Mouse (Mus musculus): ENCODE data around the gene Esrrg. TPM values are rescaled to one million over a fixed set of nuclear protein-coding genes. Genes with fewer than 3 reads are reported as not detected.

Gene Esrrg
- polyA plus RNA-seq, 1 experiment, result 0.27 TPM

GRCm38 (mm10) chr1:187762641-187763450 is 154.3 kb downstream of the Esrrg start:
- Histone ChIP-seq H3K36me3 (ENCODE audit: control insufficient read depth, insufficient read depth, low read length) (no peaks in the 10 kb centered on the region), H3K4me1 (ENCODE audit: control insufficient read depth, insufficient read depth, insufficient read length) (no peaks in the 10 kb centered on the region), H3K27me3 (ENCODE audit: control insufficient read depth, insufficient read depth, low read length) (no peaks in the 10 kb centered on the region), H3K4me3 (ENCODE audit: extremely low read depth, insufficient read depth, insufficient read length) (no peak overlapping the region), H3K27ac (ENCODE audit: insufficient read depth, low read length) (no peak overlapping the region)
- WGBS, result 73% methylated on average over 5 of the region's 5 CpGs
- no peak for DNase-seq (ENCODE audit: low read depth in 1 of 2, low spot score in 2 of 2)
- TF ChIP-seq POLR2A (IDR thresholded peaks at IDR 0.05; ENCODE audit: low read depth, low read length) (no peak), CTCF (IDR thresholded peaks at IDR 0.05; ENCODE audit: extremely low read depth, insufficient read depth, insufficient read length, insufficient replicate concordance) (no peak)

DNA sequence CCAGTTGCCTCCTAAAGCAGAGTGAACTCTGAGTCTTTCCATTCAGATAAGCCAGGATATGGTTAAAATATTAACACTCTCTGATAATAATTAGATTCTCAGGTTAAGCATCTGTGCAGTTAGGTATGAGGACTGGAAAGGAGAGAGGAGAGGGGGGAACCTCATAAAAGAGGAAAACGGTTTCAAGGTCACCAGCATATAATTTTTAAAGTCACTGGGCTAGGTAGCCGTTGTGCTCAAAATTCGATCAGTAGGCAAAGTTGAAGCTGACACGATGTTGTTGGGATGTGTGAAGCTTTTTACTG is 154.8 kb downstream of the Esrrg start:
- 87% methylated on average over 4 of the region's 4 CpGs for WGBS
- TF ChIP-seq CTCF (IDR thresholded peaks at IDR 0.05; ENCODE audit: extremely low read depth, insufficient read depth, insufficient read length, insufficient replicate concordance) (no peak), POLR2A (IDR thresholded peaks at IDR 0.05; ENCODE audit: low read depth, low read length) (no peak)
- H3K27ac ChIP-seq (ENCODE audit: insufficient read depth, low read length), result no peak overlapping the region
- H3K36me3 ChIP-seq (ENCODE audit: control insufficient read depth, insufficient read depth, low read length), result no peaks in the 10 kb centered on the region
- H3K4me3 ChIP-seq (ENCODE audit: extremely low read depth, insufficient read depth, insufficient read length), result no peak overlapping the region
- DNase-seq (ENCODE audit: low read depth in 1 of 2, low spot score in 2 of 2), result no peak
- no peaks in the 10 kb centered on the region for H3K4me1 ChIP-seq (ENCODE audit: control insufficient read depth, insufficient read depth, insufficient read length)
- no peaks in the 10 kb centered on the region for H3K27me3 ChIP-seq (ENCODE audit: control insufficient read depth, insufficient read depth, low read length)

- WGBS, result 67% methylated on average over 3 of the region's 3 CpGs
- no peak for DNase-seq (ENCODE audit: low read depth in 1 of 2, low spot score in 2 of 2)
- Histone ChIP-seq H3K4me1 (ENCODE audit: control insufficient read depth, insufficient read depth, insufficient read length) (no peaks in the 10 kb centered on the region), H3K36me3 (ENCODE audit: control insufficient read depth, insufficient read depth, low read length) (no peaks in the 10 kb centered on the region), H3K4me3 (ENCODE audit: extremely low read depth, insufficient read depth, insufficient read length) (no peak overlapping the region), H3K27me3 (ENCODE audit: control insufficient read depth, insufficient read depth, low read length) (no peaks in the 10 kb centered on the region), H3K27ac (ENCODE audit: insufficient read depth, low read length) (no peak overlapping the region)
- TF ChIP-seq CTCF (IDR thresholded peaks at IDR 0.05; ENCODE audit: extremely low read depth, insufficient read depth, insufficient read length, insufficient replicate concordance) (no peak), POLR2A (IDR thresholded peaks at IDR 0.05; ENCODE audit: low read depth, low read length) (no peak)
Observed at GRCm38 (mm10) chr1:187763821-187764220, 155.2 kb downstream of the Esrrg start.

DNA sequence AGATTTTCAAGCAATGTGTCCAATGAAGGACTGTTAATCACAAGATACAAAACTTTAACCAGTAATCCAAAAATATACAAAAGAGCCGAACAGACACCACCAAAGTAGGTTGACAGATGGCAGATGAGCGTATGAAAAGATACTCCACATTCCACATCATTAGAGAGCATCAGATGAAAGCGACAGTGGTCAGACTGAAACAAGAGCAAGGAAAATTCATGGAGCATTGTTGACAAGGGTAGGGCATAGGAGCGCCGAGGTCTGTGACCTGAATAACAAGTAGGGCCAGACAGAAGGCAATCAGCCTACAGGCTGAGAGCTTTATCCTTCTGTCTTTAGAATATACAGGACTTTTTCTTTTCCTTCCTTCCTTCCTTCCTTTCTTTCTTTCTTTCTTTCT is 157.0 kb downstream of the Esrrg start:
- no peaks in the 10 kb centered on the region for H3K27me3 ChIP-seq (ENCODE audit: control insufficient read depth, insufficient read depth, low read length)
- DNase-seq (ENCODE audit: low read depth in 1 of 2, low spot score in 2 of 2), result no peak
- no peak overlapping the region for H3K4me3 ChIP-seq (ENCODE audit: extremely low read depth, insufficient read depth, insufficient read length)
- no peaks in the 10 kb centered on the region for H3K36me3 ChIP-seq (ENCODE audit: control insufficient read depth, insufficient read depth, low read length)
- 90% methylated on average over 5 of the region's 5 CpGs for WGBS
- no peaks in the 10 kb centered on the region for H3K4me1 ChIP-seq (ENCODE audit: control insufficient read depth, insufficient read depth, insufficient read length)
- no peak overlapping the region for H3K27ac ChIP-seq (ENCODE audit: insufficient read depth, low read length)
- TF ChIP-seq POLR2A (IDR thresholded peaks at IDR 0.05; ENCODE audit: low read depth, low read length) (no peak), CTCF (IDR thresholded peaks at IDR 0.05; ENCODE audit: extremely low read depth, insufficient read depth, insufficient read length, insufficient replicate concordance) (no peak)

GRCm38 (mm10) chr1:187767355-187767754 is 158.8 kb downstream of the Esrrg start:
- 69% methylated on average over 2 of the region's 2 CpGs for WGBS
- Histone ChIP-seq H3K27me3 (ENCODE audit: control insufficient read depth, insufficient read depth, low read length) (no peaks in the 10 kb centered on the region), H3K4me1 (ENCODE audit: control insufficient read depth, insufficient read depth, insufficient read length) (no peaks in the 10 kb centered on the region), H3K4me3 (ENCODE audit: extremely low read depth, insufficient read depth, insufficient read length) (no peak overlapping the region), H3K36me3 (ENCODE audit: control insufficient read depth, insufficient read depth, low read length) (no peaks in the 10 kb centered on the region), H3K27ac (ENCODE audit: insufficient read depth, low read length) (no peak overlapping the region)
- no peak for TF ChIP-seq POLR2A (IDR thresholded peaks at IDR 0.05; ENCODE audit: low read depth, low read length)
- no peak for TF ChIP-seq CTCF (IDR thresholded peaks at IDR 0.05; ENCODE audit: extremely low read depth, insufficient read depth, insufficient read length, insufficient replicate concordance)
- no peak for DNase-seq (ENCODE audit: low read depth in 1 of 2, low spot score in 2 of 2)

GRCm38 (mm10) chr1:187770234-187770633 is 161.6 kb downstream of the Esrrg start:
- Histone ChIP-seq H3K27me3 (ENCODE audit: control insufficient read depth, insufficient read depth, low read length) (no peaks in the 10 kb centered on the region), H3K4me3 (ENCODE audit: extremely low read depth, insufficient read depth, insufficient read length) (no peak overlapping the region), H3K27ac (ENCODE audit: insufficient read depth, low read length) (no peak overlapping the region), H3K4me1 (ENCODE audit: control insufficient read depth, insufficient read depth, insufficient read length) (no peaks in the 10 kb centered on the region), H3K36me3 (ENCODE audit: control insufficient read depth, insufficient read depth, low read length) (no peaks in the 10 kb centered on the region)
- TF ChIP-seq POLR2A (IDR thresholded peaks at IDR 0.05; ENCODE audit: low read depth, low read length) (no peak), CTCF (IDR thresholded peaks at IDR 0.05; ENCODE audit: extremely low read depth, insufficient read depth, insufficient read length, insufficient replicate concordance) (no peak)
- 87% methylated on average over 3 of the region's 3 CpGs for WGBS
- no peak for DNase-seq (ENCODE audit: low read depth in 1 of 2, low spot score in 2 of 2)

DNA sequence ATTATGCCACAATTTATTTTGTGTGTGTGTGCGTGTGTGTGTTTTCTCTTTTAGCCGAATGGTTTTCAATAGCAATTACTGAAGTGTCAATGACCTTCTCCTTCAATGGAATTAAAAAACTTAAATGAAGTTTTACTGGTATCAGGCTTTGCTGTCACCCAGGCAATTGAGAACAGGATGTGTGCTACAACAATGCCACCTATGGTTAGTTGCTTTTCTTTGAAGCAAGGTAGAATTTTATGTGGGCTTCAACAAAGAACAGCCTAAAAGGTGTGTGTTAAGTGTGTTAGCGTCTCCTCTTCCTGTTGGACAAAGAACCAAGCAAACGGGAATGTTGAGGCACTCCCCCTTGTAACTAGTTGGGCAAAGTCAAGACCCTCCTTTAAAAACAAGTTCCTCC is 162.5 kb downstream of the Esrrg start:
- WGBS, result 82% methylated on average over 4 of the region's 4 CpGs
- no peak for TF ChIP-seq CTCF (IDR thresholded peaks at IDR 0.05; ENCODE audit: extremely low read depth, insufficient read depth, insufficient read length, insufficient replicate concordance)
- no peaks in the 10 kb centered on the region for H3K4me1 ChIP-seq (ENCODE audit: control insufficient read depth, insufficient read depth, insufficient read length)
- H3K27ac ChIP-seq (ENCODE audit: insufficient read depth, low read length), result no peak overlapping the region
- DNase-seq (ENCODE audit: low read depth in 1 of 2, low spot score in 2 of 2), result no peak
- no peaks in the 10 kb centered on the region for H3K36me3 ChIP-seq (ENCODE audit: control insufficient read depth, insufficient read depth, low read length)
- no peaks in the 10 kb centered on the region for H3K27me3 ChIP-seq (ENCODE audit: control insufficient read depth, insufficient read depth, low read length)
- H3K4me3 ChIP-seq (ENCODE audit: extremely low read depth, insufficient read depth, insufficient read length), result no peak overlapping the region
